Mouse (Mus musculus) lung, postnatal 0 days (tissue): ENCODE results near the gene Ssbp3. TPM values are rescaled to one million over a fixed set of nuclear protein-coding genes. Genes with fewer than 3 reads are reported as not detected.

ENCODE experiments used
- ATAC-seq: fragments of 200-750 bp; cut with Nextera tagmentation; 2 replicates; pipeline ENCODE4 v1.8.0; 2017; ENCODE audit warnings: moderate library complexity
- DNase-seq: peaks from one replicate; pipeline ENCODE4 v3.0.0-alpha.2; 2016; ENCODE audit warnings: low spot score
- H3K27ac ChIP-seq: fragments of 300-500 bp; sonication (generic); 2 replicates; pipeline ENCODE4 v1.5.1; 2014; ENCODE audit warnings: antibody characterized with exemption, mild to moderate bottlenecking, low read length, mixed read lengths
- H3K27me3 ChIP-seq: fragments of 300-500 bp; sonication (generic); replicated peaks from 2 replicates; pipeline ENCODE4 v1.6.1; 2014; ENCODE audit warnings: low read length, mixed read lengths; ENCODE audit not compliant: insufficient read depth
- H3K36me3 ChIP-seq: fragments of 300-500 bp; sonication (generic); 2 replicates; pipeline ENCODE4 v1.6.1; 2014; ENCODE audit warnings: low read length, mixed read lengths; ENCODE audit not compliant: insufficient read depth
- H3K4me1 ChIP-seq: fragments of 300-500 bp; sonication (generic); 2 replicates; pipeline ENCODE4 v1.6.1; 2014; ENCODE audit warnings: antibody characterized with exemption, low read depth, low read length, mixed read lengths; ENCODE audit not compliant: insufficient read depth
- H3K4me2 ChIP-seq: fragments of 300-500 bp; sonication (generic); replicated peaks from 2 replicates; pipeline ENCODE4 v1.6.1; 2014; ENCODE audit warnings: low read depth, mild to moderate bottlenecking, low read length, moderate library complexity, mixed read lengths
- H3K4me3 ChIP-seq: fragments of 300-500 bp; sonication (generic); 2 replicates; pipeline ENCODE4 v1.5.1; 2014; ENCODE audit warnings: low read depth, low read length
- H3K9ac ChIP-seq: fragments of 300-500 bp; sonication (generic); replicated peaks from 2 replicates; pipeline ENCODE4 v1.6.1; 2014; ENCODE audit warnings: low read depth, mild to moderate bottlenecking
- H3K9me3 ChIP-seq: fragments of 300-500 bp; sonication (generic); 2 replicates; pipeline ENCODE4 v1.6.1; 2016; ENCODE audit warnings: low read length, mixed read lengths
- CTCF ChIP-seq: IDR thresholded peaks from 2 replicates; pipeline ENCODE4 v1.5.1; 2016; ENCODE audit warnings: antibody characterized with exemption, mild to moderate bottlenecking
- EP300 ChIP-seq: IDR thresholded peaks from 2 replicates; pipeline ENCODE4 v1.6.1; 2016; ENCODE audit warnings: antibody characterized with exemption, mild to moderate bottlenecking, control low read depth
- WGBS: fragments of 180-500 bp; shearing (Covaris S2); extraction: QIAGEN DNeasy Blood & Tissue Kit; methylation state at CpG from one replicate; pipeline ENCODE4 v1.1.7; 2014; 5-methylcytosine and 5-hydroxymethylcytosine counted together
- polyA plus RNA-seq: library from polyadenylated mRNA; unstranded; fragments of >200 nt; fragmentation: Nextera tagmentation; extraction: Ambion mirVana; gene quantifications from 2 replicates; pipeline ENCODE4 v1.2.1, GENCODE M21; 2015

The Ssbp3 gene
- polyA plus RNA-seq, 1 experiment from 2014 or later = 40.2 TPM

DNA sequence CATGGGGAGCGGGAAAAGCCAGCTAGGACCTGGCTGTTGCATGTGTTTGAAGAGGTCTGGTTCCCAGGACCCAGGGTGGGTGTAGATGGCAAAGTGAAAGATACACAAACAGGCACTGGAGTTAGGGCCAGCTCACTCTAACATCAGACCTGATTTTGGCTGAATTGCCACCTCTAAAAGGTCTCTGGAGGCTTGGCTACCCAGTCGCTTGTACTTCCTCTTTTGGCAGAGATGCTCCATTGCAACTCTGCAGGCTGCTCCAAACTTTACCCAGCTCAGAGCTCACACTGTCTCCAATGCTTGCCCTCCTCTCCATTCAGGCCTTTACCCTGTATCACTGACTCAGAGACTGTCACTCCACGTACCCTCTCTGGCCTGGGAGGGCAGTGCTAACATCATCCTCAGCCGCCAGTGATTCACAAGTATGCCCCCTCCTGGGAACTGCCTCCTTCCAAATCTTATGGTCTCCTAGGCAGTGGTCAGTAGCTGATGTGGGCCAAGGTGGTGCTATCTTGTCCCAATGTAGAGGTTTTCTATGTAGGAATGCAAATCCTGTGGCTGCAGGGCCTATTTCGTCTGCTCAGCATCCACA lies 142.6 kb downstream of the Ssbp3 start:
- Histone ChIP-seq H3K27ac (no peak overlapping the region), H3K4me3 (no peak overlapping the region), H3K9me3 (no peaks in the 10 kb centered on the region), H3K4me1 (no peaks in the 10 kb centered on the region), H3K9ac (no peak overlapping the region), H3K4me2 (no peak overlapping the region), H3K36me3 (peaks cover 15% of the 10 kb centered on the region; the same call in 1 of the 2 replicates), H3K27me3 (no peaks in the 10 kb centered on the region)
- ATAC-seq (no peak), DNase-seq (no peak)
- TF ChIP-seq CTCF (no peak), EP300 (no peak)
- WGBS = 55% methylated on average over 5 of the region's 5 CpGs

DNA sequence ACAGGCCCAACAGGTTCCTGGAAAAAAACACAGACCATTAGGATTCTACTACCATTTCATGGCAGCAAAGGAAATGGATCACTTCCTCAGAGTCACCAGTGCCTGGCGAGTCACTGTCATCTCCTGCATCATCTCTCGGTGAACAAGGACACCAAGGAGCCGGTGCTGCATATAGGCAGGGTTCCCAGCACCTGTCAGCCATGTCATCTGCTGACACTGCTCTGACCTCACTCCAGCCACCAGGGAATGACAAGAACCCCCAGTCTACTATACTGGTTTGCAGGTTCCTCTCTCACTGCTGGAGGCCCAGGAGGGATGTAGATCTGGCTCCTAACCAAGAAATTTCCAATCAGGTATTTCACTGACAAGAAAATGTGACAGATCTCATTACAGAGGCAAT lies 145.6 kb downstream of the Ssbp3 start:
- no peak overlapping the region for H3K4me3 ChIP-seq
- no peak overlapping the region for H3K27ac ChIP-seq
- H3K9ac ChIP-seq = no peak overlapping the region
- no peak for TF ChIP-seq CTCF
- no peak for TF ChIP-seq EP300
- H3K27me3 ChIP-seq = no peaks in the 10 kb centered on the region
- H3K4me2 ChIP-seq = no peak overlapping the region
- H3K36me3 ChIP-seq = peaks cover 29% of the 10 kb centered on the region; the same call in 1 of the 2 replicates
- DNase-seq = no peak
- no peaks in the 10 kb centered on the region for H3K4me1 ChIP-seq
- 58% methylated on average over 3 of the region's 3 CpGs for WGBS
- no peaks in the 10 kb centered on the region for H3K9me3 ChIP-seq
- no peak for ATAC-seq

DNA sequence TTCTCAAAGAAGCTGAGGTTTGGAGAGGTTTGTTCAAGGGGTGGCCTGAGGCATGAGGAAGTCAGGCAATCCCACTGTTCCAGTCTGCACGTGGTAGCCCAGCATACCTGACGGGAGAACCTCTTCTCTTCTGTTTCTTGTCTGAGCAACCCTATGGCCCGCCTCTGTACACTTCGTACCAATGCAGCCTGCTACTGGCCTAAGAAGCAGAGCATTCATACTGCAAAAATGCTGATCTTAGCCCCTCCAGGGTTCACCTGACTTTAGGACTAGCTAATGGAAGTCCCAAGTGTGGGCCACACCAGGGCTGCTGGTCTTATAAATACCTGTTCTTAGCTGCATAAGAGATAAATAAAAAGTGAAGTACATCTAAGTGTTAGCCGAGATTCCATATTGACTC lies 147.8 kb downstream of the Ssbp3 start:
- peaks cover 41% of the 10 kb centered on the region for H3K36me3 ChIP-seq
- no peaks in the 10 kb centered on the region for H3K27me3 ChIP-seq
- DNase-seq (no peak), ATAC-seq (no peak)
- no peaks in the 10 kb centered on the region for H3K9me3 ChIP-seq
- 82% methylated on average over 5 of the region's 5 CpGs for WGBS
- H3K4me2 ChIP-seq = no peak overlapping the region
- H3K4me3 ChIP-seq = no peak overlapping the region
- no peaks in the 10 kb centered on the region for H3K4me1 ChIP-seq
- H3K9ac ChIP-seq = no peak overlapping the region
- H3K27ac ChIP-seq = no peak overlapping the region
- TF ChIP-seq EP300 = no peak
- TF ChIP-seq CTCF = no peak

DNA sequence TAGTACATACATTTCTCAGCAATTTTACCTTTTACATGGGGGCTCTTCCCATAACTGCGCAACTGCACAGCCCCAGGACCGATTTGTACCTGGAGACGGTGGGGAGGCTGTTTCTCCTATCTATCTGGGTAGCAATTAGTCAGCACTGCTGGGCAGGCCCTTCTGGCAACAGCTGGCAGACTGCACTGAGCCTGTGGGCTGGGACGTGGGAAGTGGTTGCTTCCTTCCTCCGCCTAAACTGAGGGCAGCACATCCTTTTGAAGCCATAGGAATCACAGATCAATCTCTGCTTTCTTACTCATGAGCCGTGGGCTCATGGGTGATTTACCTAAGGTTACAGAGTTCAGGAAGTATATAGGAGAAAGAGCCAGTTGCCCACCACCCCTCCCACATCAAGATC lies 148.3 kb downstream of the Ssbp3 start:
- ATAC-seq (peak; percentile 30; the same call in 1 of the 2 replicates), DNase-seq (peak; percentile 7)
- 70% methylated on average over 6 of the region's 6 CpGs for WGBS
- Histone ChIP-seq H3K9ac (no peak overlapping the region), H3K4me1 (no peaks in the 10 kb centered on the region), H3K36me3 (peaks cover 45% of the 10 kb centered on the region), H3K27ac (no peak overlapping the region), H3K9me3 (no peaks in the 10 kb centered on the region), H3K4me2 (no peak overlapping the region), H3K4me3 (no peak overlapping the region), H3K27me3 (no peaks in the 10 kb centered on the region)
- TF ChIP-seq EP300 (no peak), CTCF (no peak)

DNA sequence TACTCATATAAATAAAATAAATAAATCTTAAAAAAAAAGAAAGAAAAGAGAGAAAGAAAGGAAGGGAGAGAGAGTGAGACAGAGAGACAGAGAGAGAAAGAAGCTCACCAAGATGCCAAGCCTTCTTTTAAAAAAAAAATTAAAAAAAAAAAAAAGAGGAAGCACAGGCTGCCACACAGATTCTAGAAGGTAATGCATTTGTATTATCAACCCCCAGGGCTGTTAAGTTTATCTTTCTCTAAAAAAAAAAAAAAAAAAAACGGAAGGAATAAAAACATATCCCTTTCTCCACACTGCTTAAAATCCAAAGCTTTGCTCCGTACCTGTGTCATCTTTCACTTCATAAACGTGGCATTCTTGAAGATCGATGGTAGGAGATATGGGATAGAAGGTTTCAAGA lies 151.1 kb downstream of the Ssbp3 start:
- TF ChIP-seq EP300 = no peak
- TF ChIP-seq CTCF = no peak
- Histone ChIP-seq H3K4me1 (peaks cover 7% of the 10 kb centered on the region; the same call in 1 of the 2 replicates), H3K27me3 (no peaks in the 10 kb centered on the region), H3K27ac (no peak overlapping the region), H3K4me3 (no peak overlapping the region), H3K36me3 (peaks cover 47% of the 10 kb centered on the region), H3K9ac (no peak overlapping the region), H3K4me2 (no peak overlapping the region), H3K9me3 (no peaks in the 10 kb centered on the region)
- WGBS = 92% methylated on average over 4 of the region's 4 CpGs
- ATAC-seq (no peak), DNase-seq (no peak)

DNA sequence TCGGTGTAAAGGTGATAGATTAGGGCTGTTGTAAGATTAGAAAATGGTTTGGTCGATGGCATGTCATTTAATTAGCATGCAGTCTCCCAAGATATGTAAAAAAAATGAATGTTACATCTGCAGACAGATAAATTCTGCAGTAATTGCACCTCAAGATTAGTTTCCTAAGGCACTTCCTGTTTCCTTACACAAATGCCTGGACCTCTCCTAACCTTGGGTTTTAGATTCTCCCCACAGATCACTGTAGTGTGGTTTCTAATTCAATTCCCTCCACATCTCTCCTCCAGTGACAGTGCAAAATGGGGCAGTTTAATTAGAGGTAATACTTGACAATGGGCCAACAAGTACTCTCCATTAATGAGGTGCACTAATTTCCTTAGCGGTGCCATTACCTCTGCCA lies 152.7 kb downstream of the Ssbp3 start:
- Histone ChIP-seq H3K36me3 (peaks cover 33% of the 10 kb centered on the region), H3K4me2 (no peak overlapping the region), H3K27me3 (no peaks in the 10 kb centered on the region), H3K27ac (no peak overlapping the region), H3K4me1 (peaks cover 7% of the 10 kb centered on the region; the same call in 1 of the 2 replicates), H3K9me3 (no peaks in the 10 kb centered on the region), H3K9ac (no peak overlapping the region), H3K4me3 (no peak overlapping the region)
- TF ChIP-seq CTCF (no peak), EP300 (no peak)
- ATAC-seq (no peak), DNase-seq (no peak)
- WGBS = 81% methylated on average over 3 of the region's 3 CpGs
